Mouse (Mus musculus) adrenal gland (tissue): ENCODE results near the gene Vipas39.
"Not testable (repeated sequence)": the region's sequence is repeated elsewhere in the genome, so short reads cannot be mapped to it uniquely, and the experiment has no call there.

Experiments used
- intact Hi-C: fragments of 180-260 bp; cut with DNase I; formaldehyde crosslinking; loops from one replicate; pipeline ENCODE4 v1.15.1; 2025

Vipas39 gene

DNA sequence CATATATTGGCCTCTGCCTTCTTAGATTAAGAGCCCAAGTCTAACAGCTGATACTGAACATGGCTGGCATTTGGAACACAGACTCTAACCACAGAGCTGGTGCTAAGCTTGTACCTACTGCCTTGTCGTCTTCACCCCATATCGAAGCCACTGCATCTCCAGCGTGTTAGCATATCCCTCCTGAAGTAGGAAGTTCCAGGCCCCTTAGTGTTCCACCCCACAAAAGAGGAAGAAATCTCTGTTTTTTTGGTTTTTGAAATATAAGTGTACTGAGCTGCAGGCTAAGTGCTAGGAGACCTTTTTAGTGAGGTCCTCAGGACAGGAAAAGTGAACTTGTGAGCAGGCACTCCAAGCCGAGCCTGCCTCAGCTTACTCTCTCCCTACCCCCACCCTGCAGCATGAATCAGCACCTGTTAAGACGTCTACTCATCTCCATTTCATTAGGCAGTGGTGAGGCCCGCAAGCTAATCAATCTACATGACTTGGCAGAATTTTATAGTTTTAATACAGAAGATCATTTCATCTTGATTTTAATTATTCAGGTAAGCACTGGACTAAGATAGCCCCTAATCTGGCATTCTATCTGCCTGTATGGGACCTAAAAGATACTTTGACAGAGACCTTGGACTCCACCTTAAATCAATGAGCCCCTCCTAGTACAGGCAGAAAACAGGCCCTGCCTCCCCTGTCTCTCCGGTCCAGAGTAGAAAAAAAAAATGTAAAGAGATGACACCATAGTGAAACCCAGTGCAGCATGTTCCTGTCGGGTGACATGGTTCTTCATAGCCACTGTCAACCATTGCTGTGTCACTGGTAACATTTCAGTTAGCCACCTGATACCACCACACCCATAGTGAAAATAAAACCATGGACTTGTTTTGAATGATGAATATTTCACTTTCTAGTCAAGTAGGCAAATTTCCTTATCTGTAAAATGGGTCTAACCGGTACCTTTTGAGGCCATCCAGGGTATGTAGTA is 9.1 kb upstream of the Vipas39 start:
- intact Hi-C loops, result loop anchor here (5.0 kb wide), 1 partner anchor 42 kb away; no protein-coding TSS in a partner anchor

DNA sequence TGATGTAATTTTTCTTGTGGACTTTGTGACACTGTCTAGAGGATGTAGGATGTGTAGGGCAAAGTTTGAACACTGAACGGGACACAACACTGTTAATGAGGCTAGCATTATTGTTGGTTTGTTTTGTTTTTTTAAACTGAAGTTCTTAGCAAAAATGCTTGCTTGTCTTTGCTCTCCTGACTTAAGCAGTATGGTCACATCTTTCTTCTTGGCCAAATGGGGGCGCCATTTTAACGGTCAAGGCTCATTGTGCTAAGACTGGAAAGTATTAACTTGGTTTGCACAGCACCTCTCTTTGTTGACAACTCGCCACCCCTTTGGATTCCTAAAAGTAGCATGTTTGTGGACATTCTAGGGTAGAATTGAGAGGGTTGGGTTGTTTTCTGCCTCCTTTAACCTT is 1.6 kb upstream of the Vipas39 start:
- intact Hi-C loops, result loop anchor here (5.0 kb wide), 2 partner anchors 65 to 155 kb away; no protein-coding TSS in a partner anchor

DNA sequence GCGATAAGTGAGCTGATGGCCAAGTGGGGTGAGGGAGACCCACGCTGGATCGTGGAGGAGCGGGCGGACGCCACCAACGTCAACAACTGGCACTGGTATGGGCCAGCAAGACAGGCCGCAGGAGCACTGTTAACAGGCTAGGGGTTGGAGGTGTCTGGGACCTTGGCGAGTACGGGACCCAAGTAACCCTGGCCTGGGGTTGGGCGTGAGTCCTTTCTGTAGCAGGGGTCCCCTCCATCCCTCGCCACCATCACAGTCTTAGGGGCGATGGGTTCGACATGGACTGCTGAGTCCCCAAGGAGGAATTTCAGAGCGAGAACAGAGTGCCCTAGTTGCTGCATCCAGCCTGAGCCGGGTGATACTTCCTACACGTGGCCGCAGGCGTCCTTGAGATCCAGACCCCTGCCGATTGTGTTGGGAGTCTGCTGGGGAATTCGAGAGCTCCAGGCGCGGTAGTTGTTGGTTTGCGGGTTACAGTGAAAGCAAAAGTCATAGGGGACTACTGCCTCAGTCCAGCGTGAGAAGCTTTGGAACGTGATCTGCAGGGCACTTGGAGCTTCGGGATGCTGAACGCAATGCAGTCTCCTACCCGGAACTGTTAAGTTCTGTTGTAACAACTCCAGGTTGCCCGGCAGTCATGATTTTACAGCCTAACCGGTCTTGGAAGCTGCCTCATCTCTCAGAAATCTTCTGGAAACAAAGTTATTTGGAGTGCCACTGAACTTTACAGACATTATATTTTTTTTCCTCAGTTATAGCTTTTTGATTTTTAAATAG is 959 bp upstream of the Vipas39 start:
- intact Hi-C loops, result loop anchor here (5.0 kb wide), 2 partner anchors 65 to 155 kb away; no protein-coding TSS in a partner anchor

DNA sequence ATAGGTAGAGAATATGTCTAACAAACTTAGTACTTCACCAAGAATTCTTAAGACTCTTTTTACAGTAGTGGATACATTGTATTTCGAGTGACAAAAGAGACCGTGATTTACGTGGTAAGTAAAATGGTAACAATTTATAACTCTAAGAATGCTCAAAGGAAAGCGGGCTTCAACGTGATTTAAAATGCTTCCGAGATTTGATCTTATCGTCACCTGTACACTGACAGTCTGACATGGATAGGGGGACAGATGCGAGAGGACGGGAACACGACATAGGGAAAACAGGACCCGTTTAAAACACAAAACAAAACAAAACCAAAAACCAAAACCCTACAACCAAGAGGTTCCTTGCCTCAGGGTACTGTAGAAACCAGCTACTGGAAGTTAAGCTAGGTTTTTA is 612 bp downstream of the Vipas39 start:
- intact Hi-C loops, result loop anchor here (5.0 kb wide), 2 partner anchors 67 to 157 kb away; no protein-coding TSS in a partner anchor

DNA sequence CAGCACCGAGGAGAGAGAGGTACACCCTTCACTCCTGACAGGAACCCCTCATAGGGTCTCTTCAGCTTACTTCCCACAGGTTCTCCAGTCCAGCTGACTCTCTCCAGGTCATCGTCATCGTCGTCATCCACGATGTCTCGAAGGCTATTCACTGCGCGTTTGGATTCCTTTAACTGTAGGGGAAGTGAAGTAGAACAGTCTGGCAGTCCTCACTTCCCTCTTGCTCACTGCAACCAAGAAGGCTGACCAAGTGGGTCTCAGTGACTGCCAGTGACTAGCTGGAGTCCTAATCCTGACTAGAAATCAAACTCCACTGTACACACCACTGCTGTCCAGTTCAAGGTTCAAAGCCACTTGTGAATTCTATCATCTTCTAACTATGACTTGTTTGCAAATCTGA is 5.5 kb downstream of the Vipas39 start:
- intact Hi-C loops, result no loop called here

DNA sequence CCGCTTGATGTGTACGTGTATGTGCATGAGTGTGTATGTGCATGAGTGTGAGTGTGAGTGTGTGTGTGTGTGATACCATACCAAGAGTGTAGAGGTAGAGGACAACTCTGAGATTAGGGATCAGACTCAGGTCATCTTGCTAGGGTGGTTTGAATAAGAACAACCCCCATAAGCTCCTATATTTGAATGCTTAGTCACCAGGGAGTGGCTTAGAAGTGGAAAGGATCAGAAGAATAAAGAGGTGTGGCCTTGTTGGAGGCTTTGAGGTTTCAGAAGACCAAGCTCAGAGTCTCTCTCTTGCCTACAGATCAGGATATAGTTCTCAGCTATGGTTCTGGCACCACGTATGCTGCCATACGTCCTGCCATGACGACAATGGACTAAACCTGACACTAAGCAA is 9.4 kb downstream of the Vipas39 start:
- intact Hi-C loops, result no loop called here

DNA sequence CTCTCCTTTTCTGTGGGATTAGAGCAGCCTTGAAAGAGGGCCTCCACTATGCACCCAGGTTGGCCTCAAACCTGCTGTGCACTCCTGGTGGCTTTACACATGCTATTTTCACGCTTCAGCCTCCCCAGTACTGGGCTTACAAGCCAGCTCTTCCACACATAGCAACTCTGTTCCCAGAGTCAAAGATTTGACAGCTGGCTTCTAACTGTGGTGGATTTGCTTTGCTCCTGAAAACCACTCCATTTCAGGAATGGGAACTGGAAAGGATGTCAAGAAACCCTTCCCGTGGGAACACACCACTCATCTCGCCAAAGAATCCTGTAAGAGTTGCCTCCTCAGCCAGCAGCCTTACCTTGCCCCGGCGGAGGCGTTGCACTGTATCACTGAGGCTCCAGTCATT is 12.2 kb downstream of the Vipas39 start:
- intact Hi-C loops, result no loop called here

DNA sequence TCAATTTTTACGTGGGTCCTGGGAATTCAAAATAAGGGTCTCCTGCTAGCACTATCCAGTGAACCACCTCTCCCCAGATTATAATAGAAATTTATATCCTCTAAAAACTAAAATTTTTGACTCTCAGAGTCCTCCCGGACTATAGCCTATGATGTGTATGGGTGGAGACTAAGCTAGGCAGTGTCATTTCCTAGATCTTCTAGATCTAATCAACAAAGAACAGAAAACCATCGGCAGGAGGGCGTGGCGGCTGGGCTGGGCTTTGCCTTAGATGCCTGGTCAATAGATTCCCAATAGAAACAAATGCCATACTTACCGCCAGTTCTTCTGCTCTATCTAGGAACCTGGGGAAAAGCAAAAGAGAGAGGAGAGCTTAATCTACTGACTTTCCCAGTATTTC is 15.9 kb downstream of the Vipas39 start:
- intact Hi-C loops, result no loop called here

DNA sequence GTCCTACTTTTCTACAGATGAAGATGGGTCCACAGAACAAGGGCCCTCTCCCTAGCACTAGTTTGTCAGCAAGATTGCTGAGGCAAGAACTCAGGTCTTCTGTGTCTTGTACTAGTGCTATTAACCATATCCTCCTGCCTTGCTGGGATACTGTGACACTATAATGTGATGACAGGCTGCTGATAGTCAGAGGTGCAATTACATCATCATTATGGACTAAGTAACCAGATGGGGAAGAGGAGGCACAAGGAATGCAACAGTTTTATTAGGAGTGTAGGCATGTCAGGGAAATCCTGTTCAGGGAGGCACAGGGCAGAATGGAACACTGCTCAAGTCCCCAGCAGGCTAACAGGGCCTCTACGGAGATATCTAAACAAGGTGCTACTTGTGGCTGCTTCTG is 27.4 kb downstream of the Vipas39 start, which contains the start of gene Noxred1:
Gene Noxred1 (minus strand): TSS at position 101 of the 400 bp plus-strand sequence.
- intact Hi-C loops, result no loop called here

DNA sequence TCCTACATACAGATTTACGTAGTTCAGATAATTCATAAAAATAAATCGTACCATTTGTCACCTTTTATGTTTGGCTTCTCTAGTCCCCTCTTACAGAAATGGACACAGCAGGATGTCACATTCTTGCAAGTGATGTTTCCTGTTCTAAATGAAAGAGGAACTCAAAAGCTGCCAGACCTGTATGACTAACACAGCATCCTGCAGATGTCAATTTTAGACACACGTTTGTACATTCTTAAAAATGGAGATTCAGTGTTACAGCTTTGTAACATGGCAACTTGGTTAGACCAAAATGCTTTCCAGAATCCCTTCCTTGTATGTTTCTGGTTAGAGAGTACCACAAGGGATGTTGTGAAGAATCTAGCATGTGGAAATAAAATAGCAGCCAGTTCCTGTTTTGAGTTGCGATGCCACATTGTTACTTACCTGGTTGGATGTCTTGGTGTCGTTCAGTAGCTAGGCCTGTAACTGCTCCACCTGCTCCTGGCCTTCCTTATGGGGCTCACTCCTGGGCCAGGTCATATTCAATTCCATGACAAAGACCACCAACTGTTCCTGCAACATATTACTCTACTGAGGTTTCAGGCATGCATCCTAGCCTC is 29.1 kb downstream of the Vipas39 start:
- intact Hi-C loops, result no loop called here

DNA sequence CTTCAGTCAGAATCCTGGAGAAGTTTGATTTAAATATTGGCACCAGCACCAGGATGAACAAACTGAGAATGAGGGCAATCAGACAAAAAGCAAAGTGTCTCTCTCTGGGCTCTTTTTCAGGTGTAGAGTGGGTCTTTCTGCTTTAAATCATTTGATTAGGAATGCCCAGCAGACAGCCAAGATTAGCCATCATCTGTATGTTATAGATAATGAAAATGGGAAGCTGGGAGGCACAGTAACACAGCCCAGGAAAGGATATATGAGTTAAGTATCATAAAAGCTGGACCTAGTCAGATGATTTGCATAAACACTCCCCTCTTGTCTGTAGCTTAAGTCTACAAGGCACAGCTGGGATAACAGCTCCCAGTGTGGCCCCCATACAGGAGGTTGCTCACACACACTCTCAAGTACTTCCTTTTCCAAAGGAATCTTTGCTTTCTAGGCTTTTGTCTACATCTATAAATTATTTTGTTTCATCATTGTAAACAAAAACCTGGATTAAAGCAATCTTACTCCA is 35.6 kb downstream of the Vipas39 start:
- intact Hi-C loops, result no loop called here

DNA sequence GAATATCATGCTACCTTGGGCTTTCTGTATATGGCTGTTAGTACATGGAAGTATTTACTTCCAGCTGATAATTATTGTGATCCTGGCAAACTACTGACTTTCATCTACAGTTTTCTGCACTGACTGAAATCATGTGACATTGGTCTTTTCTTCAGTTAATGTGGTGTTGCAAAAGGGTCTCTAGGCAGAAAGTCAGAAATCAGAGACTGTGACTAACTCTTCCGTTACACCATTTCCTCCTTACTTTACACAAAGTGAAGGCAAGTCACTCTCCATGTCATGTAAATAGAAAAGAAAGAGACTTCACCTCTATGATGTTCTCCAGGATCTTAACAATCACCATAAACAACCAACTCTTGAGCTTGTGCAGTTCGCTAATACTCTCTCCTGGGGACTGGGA is 36.4 kb downstream of the Vipas39 start:
- intact Hi-C loops, result no loop called here

DNA sequence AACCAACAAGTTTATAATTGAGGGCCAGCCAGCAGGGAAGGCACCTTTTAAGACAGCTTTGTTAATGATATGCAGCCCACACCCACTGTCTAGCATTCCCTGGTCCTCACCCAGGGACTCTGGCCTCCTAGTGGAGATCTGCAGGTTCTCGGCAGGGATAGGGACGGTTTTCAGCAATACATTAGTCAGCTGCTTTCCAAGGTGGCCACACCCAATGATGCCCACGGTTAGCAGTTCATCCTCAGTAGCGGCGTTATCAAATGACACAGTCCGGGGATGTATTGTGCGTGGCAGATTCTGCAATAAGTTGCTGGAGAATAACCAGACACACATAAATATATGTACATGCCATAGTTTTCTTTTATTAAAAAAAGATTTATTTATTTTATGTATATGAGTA is 39.3 kb downstream of the Vipas39 start:
- intact Hi-C loops, result no loop called here

DNA sequence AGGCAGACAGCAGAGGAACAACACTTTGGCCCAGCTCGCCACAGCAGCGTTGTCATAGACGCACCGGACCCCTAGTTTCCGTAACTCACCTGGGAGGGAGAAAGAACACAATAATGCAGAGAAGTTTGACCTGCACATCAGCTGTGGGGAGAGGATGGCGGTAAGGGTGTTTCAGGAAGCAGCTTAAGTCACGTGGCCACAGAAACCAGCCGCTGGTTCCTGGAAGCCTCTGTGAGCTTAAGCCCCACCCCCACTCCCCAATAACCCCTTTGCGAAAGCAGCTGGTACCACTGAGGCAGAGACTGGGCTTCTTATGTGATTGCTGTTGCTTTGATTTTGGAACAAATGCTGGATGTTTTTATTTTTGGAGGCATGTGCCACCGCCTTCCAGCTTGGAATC is 41.1 kb downstream of the Vipas39 start:
- intact Hi-C loops, result no loop called here

DNA sequence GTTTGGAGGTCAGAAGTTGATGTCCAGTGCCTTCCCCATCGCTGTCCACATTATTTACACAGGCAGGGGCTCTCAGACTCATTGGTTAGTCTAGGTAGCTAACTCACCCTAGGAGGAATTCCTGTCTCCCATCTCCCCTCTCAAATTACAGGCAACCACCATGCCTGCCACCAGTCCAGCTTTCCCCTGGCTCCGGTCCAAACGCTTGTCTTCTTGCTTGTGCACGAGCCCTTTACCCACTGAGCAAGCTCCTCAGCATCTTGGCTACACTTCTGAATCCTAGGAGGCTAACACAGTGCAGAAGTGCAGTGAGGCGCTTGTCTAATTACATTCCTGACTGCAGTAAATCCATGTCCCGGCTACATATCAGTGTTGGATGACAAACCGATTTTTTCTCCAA is 46.7 kb downstream of the Vipas39 start:
- intact Hi-C loops, result no loop called here

DNA sequence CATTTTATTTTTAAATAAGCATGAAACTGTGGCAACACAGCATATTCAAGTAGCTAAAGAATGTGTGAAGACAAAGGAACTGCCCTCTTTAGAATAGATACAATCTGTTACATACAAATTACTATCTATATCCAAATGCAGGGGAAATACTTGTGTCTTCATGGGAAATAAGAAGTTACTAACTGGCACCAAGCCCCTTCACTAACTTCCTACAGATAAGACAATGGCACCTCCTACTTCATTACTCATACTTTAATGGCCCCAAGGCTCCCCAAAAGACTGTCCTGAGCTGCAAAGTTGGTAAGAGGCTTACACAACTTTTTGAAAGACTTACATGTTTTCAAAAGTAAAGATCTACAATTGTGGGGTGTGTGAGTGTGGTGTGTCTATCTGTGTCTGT is 48.5 kb downstream of the Vipas39 start:
- intact Hi-C loops, result no loop called here

DNA sequence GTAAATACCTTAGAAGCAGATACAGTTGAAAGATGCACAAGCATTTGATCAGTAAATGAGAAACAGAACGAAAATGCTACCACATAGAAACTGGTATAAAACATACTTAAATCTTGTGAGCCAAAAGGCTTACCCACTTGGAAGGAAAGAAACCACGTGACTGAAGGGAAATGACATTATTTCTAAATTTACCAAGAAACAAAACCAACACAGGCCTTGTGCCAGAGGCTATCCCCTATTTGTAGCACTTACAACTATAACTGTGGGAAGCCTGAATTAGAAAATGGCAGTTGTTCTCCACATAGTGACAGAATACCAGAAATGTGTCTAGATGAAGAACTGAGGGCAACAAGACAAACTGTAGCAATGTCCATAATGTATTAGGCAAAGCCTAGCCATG is 50.0 kb downstream of the Vipas39 start:
- intact Hi-C loops, result no loop called here

DNA sequence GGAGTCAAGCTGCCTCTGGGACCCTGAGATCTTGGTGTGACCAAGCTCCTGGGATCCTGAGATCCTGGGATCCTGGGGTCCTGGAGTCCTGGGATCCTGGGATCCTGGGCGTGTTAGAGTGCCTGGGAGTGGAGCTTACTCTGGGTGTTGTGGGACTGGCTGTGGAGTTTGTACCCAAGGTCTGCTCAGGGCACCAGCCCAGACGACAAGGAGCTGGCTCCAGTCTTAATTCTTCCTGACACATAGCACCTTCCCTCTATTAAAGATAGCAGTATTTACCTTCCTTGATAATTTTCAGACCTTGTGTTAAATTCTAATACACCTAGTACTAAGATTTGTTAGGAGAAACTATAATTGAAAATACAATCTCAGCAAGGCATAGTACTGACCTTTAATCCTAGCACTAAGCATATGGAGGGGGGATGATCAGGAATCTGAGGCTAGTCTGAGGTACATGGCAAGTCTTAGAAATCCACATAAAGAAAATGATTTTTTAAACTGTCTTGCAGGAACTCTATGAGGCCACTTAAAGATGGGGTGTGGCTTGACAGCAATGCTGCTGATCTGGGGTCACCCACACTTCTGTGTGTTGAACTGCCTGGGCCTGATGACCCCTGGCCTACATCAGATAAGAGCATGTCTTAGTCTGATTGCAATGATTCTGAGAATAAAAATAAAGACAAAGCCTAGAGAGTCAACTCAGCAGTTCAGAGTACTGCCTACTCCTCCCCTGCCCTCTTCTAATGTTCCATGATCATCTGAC is 53.0 kb downstream of the Vipas39 start:
- intact Hi-C loops, result no loop called here

DNA sequence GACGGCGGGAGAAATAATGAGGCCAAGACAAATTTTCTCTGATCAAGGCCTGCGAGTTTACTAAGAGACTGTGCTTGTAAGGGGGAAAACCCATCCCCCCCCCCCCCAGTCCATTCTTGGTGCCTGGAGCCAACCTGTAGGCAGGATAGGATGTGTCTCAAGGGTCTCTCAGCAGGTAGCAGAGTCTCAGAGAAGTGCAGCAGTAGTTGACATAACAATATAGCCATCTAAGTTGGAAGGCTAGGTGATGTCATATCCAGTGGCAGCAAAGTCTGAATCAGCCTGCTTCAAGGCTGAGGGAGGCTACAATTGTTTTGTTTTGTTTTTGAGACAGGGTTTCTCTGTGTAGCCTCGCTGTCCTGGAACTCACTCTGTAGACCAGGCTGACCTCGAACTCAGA is 60.3 kb downstream of the Vipas39 start:
- intact Hi-C loops, result not testable (repeated sequence)

DNA sequence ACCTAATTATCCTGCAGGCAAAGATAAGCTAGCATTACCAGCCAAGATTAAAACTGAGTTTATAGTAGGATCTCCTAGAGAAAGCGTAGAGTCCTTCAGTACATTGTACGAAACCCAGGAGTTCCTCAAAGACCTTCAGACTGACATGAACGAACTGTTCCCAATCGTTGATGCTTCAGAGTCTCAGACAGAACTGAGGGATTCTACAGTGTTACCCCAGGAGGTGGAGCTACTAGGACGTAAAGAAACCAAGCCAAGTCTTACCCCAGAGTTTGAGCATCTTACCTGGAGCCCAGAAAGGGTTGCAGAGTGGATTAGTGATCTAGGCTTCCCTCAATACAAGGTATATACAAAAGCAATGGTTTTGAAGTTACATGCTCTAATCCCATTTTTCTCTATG is 64.4 kb downstream of the Vipas39 start:
- intact Hi-C loops, result loop anchor here (5.0 kb wide), 1 partner anchor 41 kb away; no protein-coding TSS in a partner anchor
